Mouse (Mus musculus) ovary, postnatal 10 days (tissue): ENCODE data around the gene Mllt6.

Experiments used
- DNase-seq: peaks from one replicate; pipeline ENCODE4 v3.0.0; 2022; ENCODE audit warnings: low spot score

Gene Mllt6

DNA sequence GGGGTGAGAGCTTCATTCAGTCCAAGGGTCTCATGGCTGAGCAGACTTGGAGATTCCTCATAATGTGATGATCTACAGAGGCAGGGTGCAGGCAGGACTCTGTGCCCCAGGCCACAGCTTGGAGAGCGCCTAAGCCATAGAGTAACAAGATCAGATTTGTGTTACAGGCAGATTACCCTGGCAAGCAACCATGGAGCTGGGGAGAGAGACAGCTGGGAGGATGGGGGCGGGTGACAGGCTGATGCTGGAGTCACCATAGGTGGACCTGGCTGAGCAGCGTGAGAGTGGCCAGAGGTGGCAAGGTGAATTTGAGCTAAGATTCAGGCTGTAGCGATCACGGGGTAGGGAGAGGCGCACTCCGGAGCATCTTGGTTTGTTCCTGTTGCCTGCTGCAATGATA, 4.9 kb downstream of the Mllt6 start:
- DNase-seq: no peak

DNA sequence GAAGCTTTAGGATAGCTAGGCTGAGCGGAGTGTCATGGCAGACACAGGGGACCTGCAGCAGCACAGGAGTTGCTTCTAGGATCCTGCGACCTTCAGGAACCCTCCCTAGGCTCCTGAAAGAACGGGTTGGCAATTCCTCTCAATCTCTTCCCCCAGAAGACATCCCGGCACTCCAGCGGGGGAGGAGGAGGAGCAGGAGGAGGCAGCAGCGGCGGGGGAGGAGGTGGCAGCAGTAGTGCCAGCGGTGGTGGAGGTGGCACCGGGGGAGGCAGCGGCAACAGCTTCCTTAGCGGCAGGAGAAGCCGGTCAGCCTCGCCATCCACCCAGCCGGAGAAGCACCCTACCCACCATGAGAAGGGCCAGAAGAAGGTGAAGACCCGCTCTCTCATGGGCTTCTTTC, 6.1 kb downstream of the Mllt6 start:
- DNase-seq: no peak

DNA sequence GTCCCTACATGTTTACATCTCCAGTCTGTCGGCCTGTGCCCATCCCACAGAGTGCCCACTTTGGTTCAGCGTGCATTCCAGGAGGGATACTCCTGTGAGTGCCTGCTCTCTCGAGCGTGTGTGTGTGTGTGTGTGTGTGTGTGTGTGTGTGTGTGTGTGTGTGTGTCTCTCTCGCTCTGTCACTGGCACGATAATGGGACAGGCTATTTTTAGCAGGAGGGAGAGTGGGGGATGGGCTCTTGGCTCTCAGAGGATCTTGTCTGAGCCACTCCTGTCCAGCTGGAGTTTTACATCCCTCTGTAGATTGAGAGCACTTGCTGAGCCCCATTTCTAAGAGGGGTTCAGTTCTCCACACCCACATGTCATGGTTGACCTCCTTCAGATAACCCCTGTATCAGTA, 6.6 kb downstream of the Mllt6 start:
- DNase-seq: no peak

DNA sequence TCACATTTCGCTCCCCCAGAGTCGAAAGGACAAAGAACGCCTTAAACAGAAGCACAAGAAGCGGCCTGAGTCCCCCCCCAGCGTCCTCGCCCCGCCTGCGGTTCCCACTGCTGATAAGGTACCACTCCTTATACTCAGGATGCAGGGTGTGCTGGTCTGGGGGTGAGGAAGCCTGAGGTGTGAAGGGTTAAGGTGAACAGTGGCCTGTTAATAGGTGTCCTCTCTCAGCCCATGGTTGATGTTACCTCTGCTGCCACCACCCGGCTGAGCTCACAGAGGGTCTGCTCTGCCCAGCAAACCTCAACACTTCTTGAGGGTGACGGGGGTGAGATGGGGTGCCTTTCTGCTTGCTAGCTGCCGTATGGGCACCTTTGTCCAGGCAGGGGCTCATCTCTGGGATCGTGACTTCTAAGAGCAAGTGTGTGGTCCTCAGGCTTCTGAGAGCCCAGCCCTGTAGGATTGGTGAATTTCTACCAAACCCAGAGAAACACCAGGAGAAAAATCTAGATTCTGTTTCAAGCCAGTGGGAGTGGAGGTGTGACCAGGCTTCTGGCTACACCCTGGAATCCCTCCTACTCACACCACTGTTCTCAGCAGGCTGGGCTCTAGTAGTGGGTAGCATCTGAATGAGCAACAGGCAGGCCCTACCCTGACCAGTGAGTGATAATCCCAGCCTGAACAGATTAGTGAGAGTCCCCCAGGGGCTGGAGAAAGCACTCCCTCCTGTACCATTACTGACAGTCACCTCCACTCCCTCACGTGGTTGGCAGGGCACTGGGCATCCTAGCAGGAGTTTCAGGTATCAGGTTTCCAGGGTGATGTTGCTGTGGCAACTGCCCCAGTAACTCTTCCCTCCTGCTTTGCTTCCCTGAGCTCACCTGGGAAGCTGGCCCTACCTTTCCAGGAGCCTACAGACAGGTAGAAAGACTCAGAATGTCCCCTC, 7.3 kb downstream of the Mllt6 start:
- no peak for DNase-seq

DNA sequence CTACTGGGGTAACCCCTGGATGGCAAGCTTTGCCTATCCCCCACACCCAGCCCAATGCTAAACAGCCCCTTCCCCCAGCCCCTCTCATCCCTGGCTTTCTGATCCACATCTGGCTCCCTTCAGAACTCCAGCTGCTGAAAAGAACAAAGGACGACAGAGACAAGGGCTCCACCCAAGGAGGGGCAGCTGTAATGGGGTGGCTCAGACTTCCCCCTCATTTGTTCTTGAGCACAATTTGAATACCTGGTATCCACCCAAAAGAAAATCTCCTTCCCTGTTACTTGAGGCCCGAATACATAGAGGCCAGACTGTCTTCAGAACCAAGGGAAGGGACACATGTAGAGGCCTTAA, 7.9 kb downstream of the Mllt6 start:
- no peak for DNase-seq

DNA sequence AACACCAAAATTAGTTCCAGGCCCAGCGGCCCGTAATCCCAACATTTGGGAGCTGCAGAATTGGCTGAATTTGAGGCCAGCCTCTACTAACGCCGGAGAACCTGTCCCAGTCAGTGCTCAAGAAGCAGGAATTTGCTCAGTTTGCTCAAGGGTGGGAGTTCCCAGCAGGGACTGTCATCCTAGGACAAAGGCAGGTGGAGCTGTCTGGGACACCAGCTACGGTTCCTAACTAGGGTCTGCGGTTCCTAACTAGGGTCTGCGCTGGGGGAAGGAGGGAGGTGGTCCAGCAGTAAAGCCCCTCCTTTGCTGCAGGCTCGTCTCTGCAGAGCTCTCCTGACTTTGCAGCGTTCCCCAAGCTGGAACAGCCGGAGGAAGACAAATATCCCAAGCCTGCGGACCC, 9.9 kb downstream of the Mllt6 start:
- no peak for DNase-seq

DNA sequence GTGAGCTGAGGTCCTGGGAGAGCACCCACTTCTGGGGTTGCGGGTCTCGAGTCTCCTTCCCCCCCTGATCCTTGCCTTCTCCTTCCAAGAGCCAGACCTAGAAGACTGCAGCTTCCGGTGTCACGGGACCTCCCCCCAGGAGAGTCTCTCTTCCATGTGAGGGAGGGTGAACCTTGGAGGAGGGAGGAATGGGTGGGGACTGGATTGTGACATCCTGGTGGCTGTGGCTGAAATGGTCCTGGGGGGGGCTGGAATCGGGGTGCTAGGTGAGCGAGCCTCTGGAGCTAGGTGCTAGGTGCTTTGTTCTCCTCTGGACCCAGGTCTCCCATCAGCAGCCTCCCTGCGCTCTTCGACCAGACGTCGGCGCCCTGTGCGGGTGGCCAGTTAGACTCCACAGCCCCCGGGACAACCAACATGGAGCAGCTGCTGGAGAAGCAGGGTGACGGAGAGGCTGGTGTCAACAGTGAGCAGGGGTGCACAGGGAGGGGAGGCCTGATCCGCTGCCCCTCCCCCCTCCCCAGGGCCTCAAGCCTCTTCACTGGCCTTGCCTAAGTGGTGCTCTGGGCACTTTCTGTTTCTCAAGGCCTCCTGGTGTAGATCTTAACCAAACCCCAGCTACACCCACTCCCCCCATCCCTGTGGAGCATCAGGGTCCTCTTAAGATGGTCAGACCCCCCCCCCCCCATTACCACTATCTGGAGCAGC, 13.0 kb downstream of the Mllt6 start:
- DNase-seq: no peak

DNA sequence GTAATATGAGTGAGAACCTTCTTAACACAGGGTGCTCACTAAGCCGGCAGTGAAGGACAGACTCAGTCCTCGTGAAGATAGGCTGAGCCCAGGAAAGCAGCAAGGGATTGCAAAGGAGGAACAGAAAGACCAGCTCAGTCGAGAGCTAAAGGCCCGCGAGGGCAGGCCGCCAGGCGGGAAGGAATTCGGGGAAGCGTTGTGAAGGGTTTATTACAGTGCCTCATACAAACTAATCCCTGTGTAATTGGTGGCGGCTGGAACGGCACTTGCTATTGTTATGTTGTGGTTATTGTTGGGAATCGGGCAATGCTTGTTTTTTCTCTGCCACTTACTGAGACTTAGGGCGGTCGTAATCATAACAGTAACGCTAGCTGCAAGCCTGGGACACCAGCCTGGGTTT, 14.2 kb downstream of the Mllt6 start:
- DNase-seq: no peak

DNA sequence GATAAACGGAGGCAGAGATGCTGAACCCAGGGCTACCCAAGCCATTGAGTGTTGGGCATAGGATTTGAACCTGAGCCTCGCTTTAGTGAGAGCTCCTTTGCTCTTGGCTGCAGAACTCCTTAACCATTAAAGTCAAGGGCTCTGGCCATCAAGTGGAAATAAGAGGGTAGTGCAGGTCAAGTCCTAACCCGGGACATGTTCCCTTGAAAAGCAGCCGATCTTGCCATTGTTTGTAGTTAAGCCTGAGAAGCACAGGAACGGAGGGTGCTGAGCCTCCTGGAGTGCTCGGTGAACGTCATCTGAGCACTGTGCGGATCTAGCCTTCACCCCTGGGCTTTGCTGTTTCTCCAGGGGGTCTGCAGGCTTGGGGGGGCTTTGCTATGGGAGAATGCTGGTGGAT, 14.6 kb downstream of the Mllt6 start:
- no peak for DNase-seq

DNA sequence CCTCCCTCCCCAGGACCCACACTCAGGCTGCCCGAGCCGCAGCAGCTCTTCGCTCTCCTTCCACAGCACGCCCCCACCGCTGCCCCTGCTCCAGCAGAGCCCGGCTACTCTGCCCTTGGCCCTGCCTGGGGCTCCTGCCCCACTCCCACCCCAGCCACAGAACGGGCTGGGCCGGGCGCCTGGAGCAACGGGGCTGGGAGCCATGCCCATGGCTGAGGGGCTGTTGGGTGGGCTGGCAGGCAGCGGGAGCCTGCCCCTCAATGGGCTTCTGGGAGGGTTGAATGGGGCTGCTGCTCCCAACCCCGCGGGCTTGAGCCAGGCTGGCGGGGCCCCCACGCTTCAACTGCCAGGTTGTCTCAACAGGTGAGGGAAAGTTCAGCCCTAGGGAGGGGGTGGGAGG, 15.1 kb downstream of the Mllt6 start:
- no peak for DNase-seq

DNA sequence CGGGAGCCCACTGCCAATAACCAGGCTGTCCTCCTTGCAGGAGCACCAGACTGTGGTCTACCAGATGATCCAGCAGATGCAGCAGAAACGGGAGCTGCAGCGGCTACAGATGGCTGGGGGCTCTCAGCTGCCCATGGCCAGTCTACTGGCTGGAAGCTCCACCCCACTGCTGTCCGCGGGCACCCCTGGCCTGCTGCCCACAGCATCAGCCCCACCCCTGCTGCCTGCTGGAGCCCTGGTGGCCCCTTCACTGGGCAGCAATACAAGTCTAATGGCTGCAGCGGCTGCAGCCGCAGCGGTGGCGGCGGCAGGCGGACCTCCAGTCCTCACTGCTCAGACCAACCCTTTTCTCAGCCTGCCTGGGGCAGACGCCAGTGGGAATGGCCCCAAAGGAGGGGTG, 17.2 kb downstream of the Mllt6 start:
- DNase-seq: no peak

DNA sequence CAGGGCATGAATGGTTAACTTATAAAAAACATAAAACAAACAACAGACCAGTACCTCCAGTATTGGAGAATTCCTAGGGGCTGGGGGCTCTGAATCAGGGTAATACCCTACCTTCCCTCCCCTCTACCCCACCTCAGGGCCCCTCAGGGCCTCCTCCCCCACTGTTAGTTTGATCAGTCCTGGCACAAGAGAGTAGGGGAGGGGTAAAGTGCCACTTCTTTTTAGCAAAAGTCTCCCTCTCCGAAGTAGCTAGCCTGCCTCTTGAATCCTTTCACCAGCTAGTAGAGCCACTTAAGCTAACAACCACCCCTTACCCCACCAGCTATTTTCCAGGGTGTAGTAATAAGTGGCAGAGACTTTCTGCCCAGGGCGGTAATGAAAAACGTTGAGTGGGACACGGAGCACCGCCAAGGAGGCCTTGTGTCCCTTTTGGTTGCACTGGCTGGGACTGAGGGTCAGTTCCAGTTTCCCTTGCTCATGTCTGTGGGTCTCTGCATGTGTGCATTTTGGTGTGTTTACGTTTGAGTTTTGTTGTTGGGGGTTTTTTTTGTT, 19.4 kb downstream of the Mllt6 start:
- no peak for DNase-seq

DNA sequence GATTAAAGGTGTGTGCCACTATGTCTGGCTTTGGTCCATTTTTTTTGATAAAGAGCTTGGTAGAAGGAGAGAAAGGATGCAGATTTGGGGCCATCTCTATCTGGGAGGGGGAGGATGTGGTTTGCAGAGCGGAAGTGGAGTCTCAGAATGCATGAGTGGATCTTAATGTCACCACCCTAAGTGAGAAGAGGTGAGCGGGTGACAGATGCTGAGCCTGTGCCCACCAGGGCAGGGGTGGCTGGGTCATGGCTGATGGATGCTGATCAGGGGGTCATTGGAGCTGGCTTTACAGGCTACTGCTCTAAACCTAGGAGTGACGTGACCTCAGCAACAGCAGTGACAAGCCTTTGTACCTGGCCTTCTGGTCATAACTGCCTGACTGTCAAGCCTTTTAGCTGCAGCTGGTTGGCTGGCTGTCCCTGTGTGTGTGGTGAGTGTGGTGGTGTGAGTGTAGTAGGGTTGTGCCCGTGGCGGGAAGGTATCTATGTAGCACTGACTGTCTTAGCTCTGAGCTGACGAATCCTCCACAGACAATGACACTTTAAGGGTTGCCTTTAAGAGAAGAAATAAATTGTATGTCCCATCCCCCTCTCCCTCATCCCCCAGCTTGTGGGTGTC, 21.0 kb downstream of the Mllt6 start:
- DNase-seq: no peak

DNA sequence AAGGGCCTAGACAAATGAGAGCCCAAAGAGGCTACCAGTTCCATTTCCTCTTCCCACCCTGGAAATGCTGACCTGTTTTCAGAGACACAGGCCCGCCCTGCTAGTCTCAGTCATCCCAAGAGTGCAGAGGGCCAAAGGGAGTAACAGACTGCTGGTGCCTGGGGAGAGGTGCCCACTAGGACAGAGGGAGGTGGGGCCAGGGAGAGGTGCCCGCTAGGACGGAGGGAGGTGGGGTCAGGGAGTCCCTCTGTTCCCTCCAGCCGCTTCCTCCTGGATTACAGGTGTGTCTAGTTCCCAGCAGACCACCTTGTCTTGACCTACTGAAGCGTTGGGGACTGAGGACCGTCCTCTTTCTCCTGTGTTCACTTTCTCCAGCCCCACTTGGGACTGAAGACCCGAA, 21.6 kb downstream of the Mllt6 start:
- no peak for DNase-seq

DNA sequence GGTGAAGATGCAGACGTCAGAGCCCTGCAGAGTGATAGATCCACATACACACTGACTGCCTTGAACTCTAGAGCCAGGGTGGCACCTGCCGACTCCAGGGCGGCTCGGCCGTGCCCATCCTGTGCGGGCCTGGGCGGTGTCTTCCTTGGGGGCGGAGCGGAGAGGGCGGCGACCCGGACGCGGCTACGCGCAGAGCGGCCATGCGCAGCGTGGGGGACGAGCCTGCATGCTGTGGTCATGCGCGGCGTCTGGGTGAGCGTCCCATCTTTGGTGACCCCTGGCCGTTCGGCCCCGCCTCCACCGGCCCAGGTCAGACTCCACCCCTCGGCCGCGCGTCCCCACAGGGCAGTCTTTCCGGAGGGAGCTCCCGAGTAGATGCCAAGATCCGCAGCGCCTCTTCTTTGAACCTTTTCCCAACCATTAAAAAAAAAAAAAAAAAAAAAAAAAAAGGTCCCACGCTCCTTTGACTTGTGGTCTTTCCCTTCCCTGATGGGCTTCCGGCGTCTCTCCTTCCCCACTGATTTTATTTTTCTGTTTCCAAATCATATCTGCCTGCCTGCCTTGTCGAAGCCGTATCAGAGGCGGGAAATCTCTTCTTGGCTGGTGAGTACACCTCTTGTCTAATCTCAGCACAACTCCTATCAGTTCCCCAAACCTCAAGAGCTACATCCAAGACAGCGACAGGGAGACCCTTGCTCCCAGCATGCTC, 22.6 kb downstream of the Mllt6 start, which contains the start of gene Cisd3:
Gene Cisd3, plus strand, starts transcription at position 214 of the 709 bp plus-strand sequence.
- DNase-seq: peak; percentile 76

DNA sequence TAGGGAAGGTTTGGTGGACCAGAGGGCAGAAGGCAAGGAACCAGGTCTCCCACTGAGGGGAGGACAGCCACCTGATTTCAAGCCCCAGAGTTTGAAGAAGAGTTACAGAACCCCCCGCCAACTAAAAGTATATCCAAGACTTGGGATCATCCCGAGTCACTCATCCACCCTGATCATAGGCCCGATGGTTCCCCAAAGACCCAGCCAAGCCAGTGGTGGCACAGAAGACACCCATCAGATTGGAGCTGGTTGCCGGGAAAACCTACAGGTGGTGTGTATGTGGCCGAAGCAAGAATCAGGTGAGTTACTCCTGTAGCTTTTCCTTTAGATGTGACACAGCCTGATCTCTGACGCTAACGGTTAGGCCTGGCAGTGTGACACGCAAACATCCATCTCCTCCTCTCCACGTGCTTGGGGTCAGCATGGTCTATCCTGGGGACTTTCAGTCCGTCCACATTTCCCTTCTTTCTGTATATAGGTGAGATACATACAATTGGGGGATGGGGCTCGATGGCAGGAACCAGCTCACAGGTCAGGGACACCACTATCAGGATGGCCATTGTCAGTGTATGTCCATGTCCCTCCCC, 23.2 kb downstream of the Mllt6 start:
- DNase-seq: no peak

DNA sequence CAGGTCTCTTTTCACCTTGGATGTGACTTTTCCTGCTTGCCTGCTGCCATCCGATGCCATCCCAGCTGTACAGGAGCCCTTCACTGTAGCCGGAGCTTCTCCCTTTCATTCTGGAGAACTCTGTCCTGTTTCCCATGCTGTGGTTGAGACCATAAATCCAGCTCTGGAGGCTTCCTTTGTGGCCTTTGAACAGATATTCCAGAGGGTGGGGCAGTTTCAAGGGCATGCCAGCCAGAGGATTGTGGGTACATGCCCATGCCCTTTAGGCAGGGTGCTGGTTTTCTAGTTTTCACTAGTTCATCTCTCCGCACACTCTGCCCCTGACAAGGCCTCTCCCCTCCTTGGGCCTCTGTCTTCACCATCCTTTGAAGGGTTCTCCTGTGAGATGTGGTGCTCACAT, 23.8 kb downstream of the Mllt6 start:
- no peak for DNase-seq

DNA sequence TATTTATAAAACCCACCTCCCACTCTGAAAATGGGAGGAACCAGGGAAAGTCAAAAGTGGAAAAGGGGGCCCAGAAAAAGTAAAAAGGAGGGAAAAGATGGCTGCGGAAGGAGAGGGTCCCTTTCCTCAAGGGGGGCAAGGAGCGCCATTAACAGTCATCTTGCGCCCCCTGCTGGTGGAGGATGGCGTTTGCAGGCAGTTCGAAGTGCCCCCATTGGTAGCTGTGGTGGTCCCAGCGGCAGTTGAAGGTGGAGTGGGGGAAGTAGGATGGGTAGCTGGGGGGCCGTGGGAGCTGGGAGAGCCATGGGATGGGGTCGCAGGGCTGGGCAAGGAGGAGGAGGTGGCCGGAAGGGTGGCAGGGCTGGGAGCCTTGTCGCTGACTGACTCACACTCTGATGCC, 26.6 kb downstream of the Mllt6 start:
- no peak for DNase-seq

DNA sequence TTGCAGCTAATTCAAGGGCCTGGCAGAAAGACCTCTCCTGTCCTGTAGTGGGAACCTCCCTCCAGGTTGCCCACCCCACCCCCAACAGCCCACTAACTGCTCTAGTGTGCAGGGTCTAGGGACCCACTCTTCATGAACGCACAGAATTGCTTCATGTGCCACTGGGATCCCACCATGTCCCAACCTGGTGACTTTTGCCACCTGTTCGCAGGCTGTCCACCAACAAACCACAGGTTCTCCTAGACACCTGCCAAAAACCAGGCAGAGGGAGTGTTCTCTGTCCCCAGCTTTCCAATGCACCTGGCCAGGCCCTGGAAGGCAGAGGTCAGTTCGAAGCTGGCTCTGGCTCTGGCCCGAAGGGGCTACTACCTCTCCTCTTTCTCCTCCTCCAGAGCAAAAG, 31.2 kb downstream of the Mllt6 start:
- DNase-seq: no peak

DNA sequence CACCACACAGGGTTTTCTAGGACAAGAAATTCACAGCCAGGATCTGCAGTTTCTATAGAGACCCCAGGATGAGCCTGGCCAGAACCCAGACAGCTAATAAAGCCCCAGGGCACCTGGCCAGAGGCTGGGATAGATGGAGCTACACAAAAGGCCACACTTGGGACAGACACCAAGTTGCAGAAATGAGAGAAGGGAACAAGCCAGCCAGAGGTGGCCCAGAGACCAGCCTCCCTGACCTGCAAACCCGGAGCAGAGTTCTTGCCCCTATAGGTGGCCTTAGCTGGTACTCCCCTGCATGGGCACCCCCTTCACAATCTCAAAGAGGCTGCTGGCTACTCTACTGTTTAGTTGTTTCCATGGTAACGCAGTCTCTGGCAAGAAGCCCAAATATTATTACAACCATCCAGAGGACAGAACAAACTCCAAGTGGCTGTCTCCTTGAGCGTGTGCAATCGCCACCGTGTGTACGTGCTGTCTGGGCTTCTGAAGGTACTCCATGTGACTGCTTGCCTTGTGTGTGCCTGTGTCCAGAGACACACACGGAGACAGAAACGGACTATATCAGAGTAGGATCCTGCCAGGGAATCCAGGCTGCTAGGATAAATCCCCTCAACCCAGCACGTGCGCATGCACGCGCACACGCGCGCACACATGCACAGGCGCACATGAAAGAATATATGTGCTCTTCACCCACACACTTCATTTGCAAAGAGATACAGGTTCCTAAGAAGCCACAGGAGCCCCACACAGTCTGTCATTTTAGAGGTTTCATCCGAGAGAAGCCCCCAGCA, 31.9 kb downstream of the Mllt6 start:
- no peak for DNase-seq
